Mouse (Mus musculus) midbrain, embryonic 13.5 days (tissue): ENCODE data around the gene Il1r1. TPM values are rescaled to one million over a fixed set of nuclear protein-coding genes. Genes with fewer than 3 reads are reported as not detected.

Experiments used
- ATAC-seq: fragments of 200-750 bp; cut with Nextera tagmentation; 2 replicates; pipeline ENCODE4 v1.8.0; 2017; ENCODE audit warnings: mild to moderate bottlenecking, moderate TSS enrichment, moderate library complexity
- H3K27ac ChIP-seq: fragments of 300-500 bp; sonication (generic); 2 replicates; pipeline ENCODE4 v1.5.1; 2015; ENCODE audit warnings: inconsistent platforms, mild to moderate bottlenecking, moderate library complexity
- H3K27me3 ChIP-seq: fragments of 300-500 bp; sonication (generic); 2 replicates; pipeline ENCODE4 v1.6.1; 2015; ENCODE audit warnings: mild to moderate bottlenecking, inconsistent platforms
- H3K36me3 ChIP-seq: fragments of 300-500 bp; sonication (generic); 2 replicates; pipeline ENCODE4 v1.6.1; 2015; ENCODE audit warnings: mild to moderate bottlenecking, inconsistent platforms
- H3K4me1 ChIP-seq: fragments of 300-500 bp; sonication (generic); replicated peaks from 2 replicates; pipeline ENCODE4 v1.6.1; 2015; ENCODE audit warnings: inconsistent platforms
- H3K4me2 ChIP-seq: fragments of 300-500 bp; sonication (generic); replicated peaks from 2 replicates; pipeline ENCODE4 v1.6.1; 2015; ENCODE audit warnings: moderate library complexity, mild to moderate bottlenecking, inconsistent platforms
- H3K4me3 ChIP-seq: fragments of 300-500 bp; sonication (generic); replicated peaks from 2 replicates; pipeline ENCODE4 v1.5.1; 2015; ENCODE audit warnings: mild to moderate bottlenecking, inconsistent platforms
- H3K9ac ChIP-seq: fragments of 300-500 bp; sonication (generic); replicated peaks from 2 replicates; pipeline ENCODE4 v1.6.1; 2015; ENCODE audit warnings: mild to moderate bottlenecking, inconsistent platforms
- H3K9me3 ChIP-seq: fragments of 300-500 bp; sonication (generic); 2 replicates; pipeline ENCODE4 v1.6.1; 2016; ENCODE audit warnings: mild to moderate bottlenecking, inconsistent platforms
- WGBS: fragments of 180-500 bp; shearing (Covaris S2); methylation state at CpG from one replicate; pipeline ENCODE4 v1.1.7; 2015; 5-methylcytosine and 5-hydroxymethylcytosine counted together
- polyA plus RNA-seq: library from polyadenylated mRNA; unstranded; fragments of >200 nt; fragmentation: Nextera tagmentation; extraction: Ambion mirVana; gene quantifications from 2 replicates; pipeline ENCODE4 v1.2.1, GENCODE M21; 2015

The Il1r1 gene
- polyA plus RNA-seq, 1 experiment from 2014 or later = 0.55 TPM

DNA sequence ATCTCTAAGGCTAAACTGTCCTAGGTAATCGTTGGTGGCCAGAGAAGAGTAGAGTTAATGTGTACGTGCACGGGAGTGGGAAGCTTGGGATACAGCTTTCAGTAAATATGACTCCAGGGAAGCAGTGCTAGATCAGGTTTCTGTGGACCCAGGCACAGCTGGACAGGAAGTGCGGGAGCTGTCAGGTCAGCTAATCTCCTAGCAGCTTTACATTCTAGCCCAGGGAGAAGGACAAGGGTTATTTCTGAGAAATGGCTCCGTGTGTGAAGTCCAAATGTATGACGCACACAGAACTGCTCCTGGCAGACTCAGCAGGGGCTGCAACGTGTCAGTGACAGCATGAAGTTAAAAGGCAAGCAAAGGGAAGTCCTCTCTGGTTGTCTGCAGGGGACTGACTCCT is 8.3 kb downstream of the Il1r1 start:
- H3K9me3 ChIP-seq = no peaks in the 10 kb centered on the region
- H3K27ac ChIP-seq = no peak overlapping the region
- ATAC-seq = no peak
- WGBS = 70% methylated on average over 7 of the region's 7 CpGs
- no peak overlapping the region for H3K4me2 ChIP-seq
- no peaks in the 10 kb centered on the region for H3K27me3 ChIP-seq
- H3K9ac ChIP-seq = no peak overlapping the region
- no peaks in the 10 kb centered on the region for H3K36me3 ChIP-seq
- H3K4me3 ChIP-seq = no peak overlapping the region
- no peaks in the 10 kb centered on the region for H3K4me1 ChIP-seq

DNA sequence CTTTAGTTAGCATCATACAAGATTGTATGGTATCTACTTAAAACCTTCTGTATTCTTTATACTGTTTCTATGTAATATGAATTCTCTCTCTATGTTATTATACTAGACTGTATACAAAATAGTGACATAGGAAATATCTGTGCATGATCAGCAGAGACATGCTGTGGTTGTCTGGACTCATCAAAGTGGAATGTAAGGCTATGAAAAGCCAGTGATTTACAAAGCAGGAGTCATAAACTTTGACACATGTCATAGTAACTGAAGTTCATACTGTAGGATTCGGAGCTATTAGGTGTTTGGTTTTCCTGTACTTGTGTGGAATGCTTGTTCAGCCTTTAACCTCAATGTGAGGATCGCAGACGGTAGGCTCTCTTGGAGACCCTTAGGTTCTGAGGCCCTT is 8.7 kb downstream of the Il1r1 start:
- ATAC-seq = no peak
- Histone ChIP-seq H3K9ac (no peak overlapping the region), H3K4me3 (no peak overlapping the region), H3K36me3 (no peaks in the 10 kb centered on the region), H3K4me1 (no peaks in the 10 kb centered on the region), H3K4me2 (no peak overlapping the region), H3K27me3 (no peaks in the 10 kb centered on the region), H3K27ac (no peak overlapping the region), H3K9me3 (no peaks in the 10 kb centered on the region)
- WGBS = 91% methylated on average over 3 of the region's 3 CpGs

DNA sequence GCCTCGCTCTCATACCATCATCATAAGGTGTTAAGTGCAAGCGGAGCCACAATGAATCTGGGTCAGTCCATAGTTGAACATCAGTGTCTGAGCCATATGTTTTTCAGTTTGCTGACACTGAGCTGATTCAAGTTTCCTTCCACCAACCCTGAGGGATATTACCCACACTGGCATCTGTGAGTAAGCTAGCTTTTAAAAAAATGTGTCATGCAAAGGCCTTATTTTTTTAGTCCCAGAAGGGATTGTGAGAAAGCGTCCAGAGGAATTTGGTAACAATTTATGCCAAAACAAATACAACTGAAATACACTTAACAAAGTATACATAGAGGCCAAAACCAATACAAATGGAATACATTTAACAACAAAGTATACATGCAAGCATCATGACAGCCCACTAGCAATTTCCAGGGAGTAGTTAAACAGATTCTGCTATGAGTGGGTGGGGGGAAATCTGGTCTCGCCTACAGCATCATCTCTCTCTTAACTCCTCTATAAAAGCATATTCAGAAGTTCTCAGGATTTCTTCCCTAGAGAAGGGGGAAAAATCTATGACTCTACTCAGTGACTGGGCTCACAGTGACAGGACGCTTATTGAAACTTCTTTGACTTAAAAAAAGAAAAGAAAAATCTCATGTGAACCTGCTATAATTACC is 10.8 kb downstream of the Il1r1 start:
- WGBS = 88% methylated on average over 5 of the region's 5 CpGs
- Histone ChIP-seq H3K36me3 (no peaks in the 10 kb centered on the region), H3K4me3 (no peak overlapping the region), H3K9me3 (no peaks in the 10 kb centered on the region), H3K27me3 (no peaks in the 10 kb centered on the region), H3K4me2 (no peak overlapping the region), H3K27ac (no peak overlapping the region), H3K9ac (no peak overlapping the region), H3K4me1 (no peaks in the 10 kb centered on the region)
- no peak for ATAC-seq

DNA sequence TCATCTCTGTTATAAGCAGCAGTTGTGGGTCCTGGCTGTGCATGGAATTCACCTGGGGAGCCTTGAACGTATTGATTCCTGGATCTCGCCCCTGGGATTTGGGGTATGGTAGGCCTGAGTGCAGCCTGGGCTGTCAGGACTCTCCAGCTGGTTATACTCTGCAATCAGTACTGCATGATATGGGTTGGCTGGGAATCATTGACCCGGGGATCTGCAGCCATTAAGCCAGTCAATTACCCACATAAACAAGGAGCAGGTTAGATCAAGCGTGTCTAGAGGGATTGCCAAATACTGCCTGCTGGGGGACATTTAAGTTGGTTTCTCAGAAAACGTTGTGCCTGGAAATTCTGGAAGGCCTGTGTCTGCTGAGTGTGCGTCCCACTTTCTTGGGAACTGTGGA is 11.8 kb downstream of the Il1r1 start:
- no peak overlapping the region for H3K4me3 ChIP-seq
- 66% methylated on average over 6 of the region's 6 CpGs for WGBS
- H3K9ac ChIP-seq = no peak overlapping the region
- H3K4me2 ChIP-seq = no peak overlapping the region
- H3K4me1 ChIP-seq = no peaks in the 10 kb centered on the region
- no peaks in the 10 kb centered on the region for H3K9me3 ChIP-seq
- ATAC-seq = no peak
- H3K36me3 ChIP-seq = no peaks in the 10 kb centered on the region
- H3K27me3 ChIP-seq = no peaks in the 10 kb centered on the region
- no peak overlapping the region for H3K27ac ChIP-seq

DNA sequence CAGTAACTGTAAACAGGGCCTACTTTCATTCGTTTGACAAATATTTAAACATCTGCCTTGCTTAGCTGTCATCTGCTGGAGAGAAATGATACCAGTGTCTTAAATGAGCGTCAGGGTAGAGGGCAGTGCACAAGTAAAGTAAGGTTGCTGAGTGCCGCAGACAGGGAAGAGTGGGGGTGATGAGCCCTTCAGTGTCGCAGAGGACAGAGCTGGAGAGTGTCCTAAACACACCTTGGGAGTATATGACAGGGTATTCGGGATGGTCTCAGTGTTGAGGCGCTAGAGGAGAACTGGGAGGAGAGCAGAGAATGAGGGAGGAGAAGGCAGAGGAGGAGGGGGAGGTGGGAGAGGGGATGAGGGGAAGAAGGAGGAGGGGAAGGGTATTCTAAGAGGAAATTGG is 12.2 kb downstream of the Il1r1 start:
- Histone ChIP-seq H3K36me3 (no peaks in the 10 kb centered on the region), H3K9me3 (no peaks in the 10 kb centered on the region), H3K4me1 (no peaks in the 10 kb centered on the region), H3K27ac (no peak overlapping the region), H3K9ac (no peak overlapping the region), H3K4me3 (no peak overlapping the region), H3K27me3 (no peaks in the 10 kb centered on the region), H3K4me2 (no peak overlapping the region)
- WGBS = 74% methylated on average over 6 of the region's 6 CpGs
- ATAC-seq = no peak

DNA sequence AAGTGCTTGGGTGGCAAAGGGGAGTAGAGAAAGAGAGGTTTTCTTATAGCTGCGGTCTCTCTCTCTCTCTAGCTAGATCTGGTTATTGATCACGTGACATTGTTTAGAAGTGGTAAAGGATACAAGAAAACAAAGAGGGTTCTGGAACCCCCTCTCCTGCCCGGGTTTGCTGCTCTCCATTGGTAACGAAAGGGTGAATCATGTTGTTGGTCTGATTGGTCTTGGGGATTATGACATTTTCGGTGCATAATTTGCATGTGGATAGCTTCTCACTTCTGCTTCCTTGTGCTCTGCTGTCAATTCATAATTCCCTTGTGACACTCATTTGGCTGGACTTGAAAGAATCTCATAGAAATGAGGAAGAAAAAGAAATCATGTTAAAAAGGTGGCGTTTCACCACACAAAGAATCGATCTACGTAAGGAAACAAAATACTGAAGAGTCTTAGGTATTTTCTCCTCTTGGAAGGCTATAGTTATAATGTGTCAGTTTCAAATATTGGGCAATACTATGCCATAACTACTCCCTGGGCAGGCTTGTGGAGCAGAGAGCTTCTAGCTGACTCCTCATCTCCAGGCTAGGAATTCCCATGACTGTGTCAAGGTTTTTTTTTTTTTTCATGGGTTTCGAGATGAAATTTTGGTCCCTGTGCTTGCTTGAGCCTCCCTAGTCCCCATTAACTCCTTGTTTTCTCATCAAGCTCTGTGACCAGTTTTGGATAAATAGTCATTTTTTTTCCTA is 15.6 kb downstream of the Il1r1 start:
- H3K27me3 ChIP-seq = no peaks in the 10 kb centered on the region
- no peak overlapping the region for H3K9ac ChIP-seq
- no peak overlapping the region for H3K4me3 ChIP-seq
- no peak overlapping the region for H3K27ac ChIP-seq
- H3K4me2 ChIP-seq = no peak overlapping the region
- 76% methylated on average over 9 of the region's 9 CpGs for WGBS
- no peak for ATAC-seq
- H3K9me3 ChIP-seq = no peaks in the 10 kb centered on the region
- H3K36me3 ChIP-seq = no peaks in the 10 kb centered on the region
- H3K4me1 ChIP-seq = no peaks in the 10 kb centered on the region

DNA sequence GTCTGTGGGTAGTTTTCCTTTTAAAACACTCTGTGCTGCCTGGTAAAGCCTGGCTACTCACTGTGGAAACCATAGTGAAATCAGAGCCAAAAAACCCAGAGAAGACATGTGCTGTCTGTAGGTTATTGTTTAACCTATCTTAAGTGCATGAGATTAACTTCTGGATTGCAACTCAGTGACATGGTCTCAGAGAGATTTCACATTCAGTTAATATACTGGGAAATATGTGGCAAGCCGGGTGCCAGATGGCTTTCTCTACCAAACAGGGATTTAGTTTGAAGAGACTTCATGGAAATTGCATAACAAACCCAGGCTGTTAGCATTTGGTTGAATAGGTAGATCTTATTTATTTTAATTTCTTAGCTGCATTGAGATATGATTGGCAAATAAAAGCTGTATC is 17.8 kb downstream of the Il1r1 start:
- WGBS = 78% methylated on average over 1 of the region's 1 CpGs
- Histone ChIP-seq H3K4me2 (no peak overlapping the region), H3K4me3 (no peak overlapping the region), H3K4me1 (no peaks in the 10 kb centered on the region), H3K9ac (no peak overlapping the region), H3K36me3 (no peaks in the 10 kb centered on the region), H3K27ac (no peak overlapping the region), H3K27me3 (no peaks in the 10 kb centered on the region), H3K9me3 (no peaks in the 10 kb centered on the region)
- ATAC-seq = no peak

DNA sequence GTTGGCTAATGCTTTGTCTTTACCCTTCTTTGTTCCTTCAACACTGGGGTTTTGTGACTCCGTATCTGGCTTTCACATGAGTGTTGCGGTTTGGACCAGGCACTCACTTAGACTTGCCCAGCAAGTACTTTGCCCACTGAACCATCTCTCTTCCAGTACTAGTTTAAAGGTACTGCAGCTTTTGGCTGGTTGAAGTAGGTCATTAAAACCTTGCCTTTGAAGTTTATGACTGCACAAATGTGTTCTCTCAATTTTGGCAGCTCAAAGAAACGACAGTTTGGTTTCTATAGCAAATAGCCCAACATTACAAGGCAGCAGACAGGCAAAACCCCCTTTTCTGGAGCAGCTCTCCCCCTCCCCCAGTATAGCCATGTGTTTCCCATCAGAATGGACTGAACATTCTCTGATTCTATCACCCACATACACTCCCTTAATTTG is 18.7 kb downstream of the Il1r1 start:
- H3K4me1 ChIP-seq = no peaks in the 10 kb centered on the region
- no peak overlapping the region for H3K4me2 ChIP-seq
- no peak for ATAC-seq
- no peaks in the 10 kb centered on the region for H3K36me3 ChIP-seq
- H3K27me3 ChIP-seq = no peaks in the 10 kb centered on the region
- H3K9me3 ChIP-seq = no peaks in the 10 kb centered on the region
- no peak overlapping the region for H3K9ac ChIP-seq
- no peak overlapping the region for H3K27ac ChIP-seq
- no peak overlapping the region for H3K4me3 ChIP-seq
- WGBS = 93% methylated on average over 3 of the region's 3 CpGs

DNA sequence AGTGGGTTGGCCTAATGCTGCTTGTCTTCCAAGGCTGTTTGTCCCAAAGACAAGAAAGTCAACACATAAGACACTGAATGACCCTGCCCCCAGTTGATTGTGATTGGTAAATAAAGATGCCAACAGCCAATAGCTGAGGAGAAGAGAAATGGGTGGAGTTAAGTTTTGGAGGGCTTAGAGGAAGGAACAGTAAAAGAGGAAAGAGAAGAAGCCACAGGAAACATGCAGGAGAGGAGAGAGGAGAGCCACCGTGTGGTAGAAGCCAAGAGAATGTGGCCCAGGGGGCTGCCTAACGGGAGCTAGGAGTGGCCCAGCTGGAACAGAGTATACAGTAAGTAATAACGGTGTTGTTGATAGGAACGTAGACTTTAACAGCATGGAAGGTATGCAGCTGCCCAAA is 25.5 kb downstream of the Il1r1 start:
- Histone ChIP-seq H3K9ac (no peak overlapping the region), H3K27ac (no peak overlapping the region), H3K9me3 (no peaks in the 10 kb centered on the region), H3K4me1 (no peaks in the 10 kb centered on the region), H3K4me2 (no peak overlapping the region), H3K27me3 (no peaks in the 10 kb centered on the region), H3K4me3 (no peak overlapping the region), H3K36me3 (no peaks in the 10 kb centered on the region)
- ATAC-seq = no peak
- 68% methylated on average over 4 of the region's 4 CpGs for WGBS

DNA sequence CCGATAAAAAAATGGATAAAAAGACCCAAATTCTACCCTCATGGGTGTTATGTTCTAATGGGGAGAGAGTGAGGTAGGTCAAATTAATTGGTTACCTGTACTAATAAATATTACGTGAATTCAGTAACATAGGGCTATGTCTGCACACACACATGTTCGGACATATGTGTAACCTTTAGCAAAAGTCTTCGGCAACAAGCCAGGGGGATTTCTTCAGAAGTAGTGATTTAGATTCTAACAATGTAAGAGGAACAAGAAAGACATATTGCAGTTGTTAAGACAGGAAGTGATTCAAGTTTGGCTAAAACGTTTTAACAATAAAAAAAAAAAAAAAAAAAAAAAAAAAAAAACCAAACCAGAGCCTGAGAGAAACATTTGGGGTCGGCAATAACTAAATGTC is 27.6 kb downstream of the Il1r1 start:
- no peak overlapping the region for H3K4me2 ChIP-seq
- H3K9me3 ChIP-seq = no peaks in the 10 kb centered on the region
- no peak overlapping the region for H3K9ac ChIP-seq
- no peak overlapping the region for H3K27ac ChIP-seq
- H3K4me1 ChIP-seq = no peaks in the 10 kb centered on the region
- WGBS = 91% methylated on average over 6 of the region's 6 CpGs
- H3K36me3 ChIP-seq = no peaks in the 10 kb centered on the region
- H3K27me3 ChIP-seq = no peaks in the 10 kb centered on the region
- H3K4me3 ChIP-seq = no peak overlapping the region
- no peak for ATAC-seq

DNA sequence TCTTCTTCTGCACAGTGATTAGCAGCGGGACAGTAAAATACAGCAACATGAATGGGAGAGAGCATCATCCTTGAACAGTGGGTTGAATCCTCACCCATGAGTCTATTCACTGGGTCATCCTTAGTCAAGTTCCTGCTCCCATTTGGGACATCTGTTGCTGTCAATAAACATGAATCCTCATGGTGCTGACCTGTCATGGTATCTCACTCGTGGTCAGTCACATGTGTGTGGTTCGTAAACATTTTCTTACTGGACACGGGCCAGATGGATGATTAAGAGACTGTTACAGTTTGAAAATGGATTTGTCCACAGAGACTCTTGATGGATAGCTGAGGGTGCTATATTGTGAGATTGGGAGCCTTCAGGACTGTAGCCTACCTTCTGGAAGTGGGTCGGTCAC is 29.1 kb downstream of the Il1r1 start:
- no peak for ATAC-seq
- Histone ChIP-seq H3K9ac (no peak overlapping the region), H3K27ac (no peak overlapping the region), H3K27me3 (no peaks in the 10 kb centered on the region), H3K9me3 (no peaks in the 10 kb centered on the region), H3K4me2 (no peak overlapping the region), H3K4me1 (no peaks in the 10 kb centered on the region), H3K36me3 (no peaks in the 10 kb centered on the region), H3K4me3 (no peak overlapping the region)
- WGBS = 94% methylated on average over 5 of the region's 5 CpGs

DNA sequence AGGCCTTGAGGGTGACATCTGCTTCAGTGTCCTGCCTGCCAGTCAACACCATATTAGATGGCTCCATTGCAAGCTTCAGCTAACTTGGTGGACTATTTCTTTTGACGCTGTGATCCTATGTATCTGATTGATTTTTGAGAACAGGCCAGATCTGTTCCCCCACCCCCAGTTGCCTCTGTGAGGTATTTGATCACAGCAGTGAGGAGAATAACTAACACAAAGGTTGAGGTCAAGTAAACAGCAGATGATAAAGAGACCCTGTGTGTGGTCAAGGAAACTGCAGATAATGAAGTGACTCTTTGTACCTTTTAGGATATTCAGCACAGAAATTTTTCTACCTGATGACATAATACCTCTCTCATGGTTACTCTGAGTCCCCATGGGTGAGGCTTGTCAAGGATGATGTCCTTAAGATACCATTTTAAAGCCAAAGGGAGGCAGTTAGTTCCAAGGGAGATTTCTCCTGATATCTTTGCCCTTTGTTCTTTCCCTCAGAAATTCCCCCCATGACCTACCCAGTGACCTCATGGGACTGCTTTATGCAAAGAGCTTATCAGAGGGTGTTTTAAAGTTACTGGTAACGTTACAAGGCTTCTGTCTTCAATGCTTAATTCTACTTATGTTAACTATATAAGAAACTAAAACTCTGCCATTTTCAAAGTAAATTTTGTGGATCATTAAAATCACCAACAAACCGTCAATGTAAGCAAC is 29.6 kb downstream of the Il1r1 start:
- no peak overlapping the region for H3K27ac ChIP-seq
- no peaks in the 10 kb centered on the region for H3K9me3 ChIP-seq
- no peaks in the 10 kb centered on the region for H3K27me3 ChIP-seq
- H3K4me1 ChIP-seq = no peaks in the 10 kb centered on the region
- H3K36me3 ChIP-seq = no peaks in the 10 kb centered on the region
- H3K9ac ChIP-seq = no peak overlapping the region
- H3K4me2 ChIP-seq = no peak overlapping the region
- 73% methylated on average over 3 of the region's 3 CpGs for WGBS
- ATAC-seq = no peak
- H3K4me3 ChIP-seq = no peak overlapping the region
